Mouse (Mus musculus): ENCODE measurements at regions not wholly inside any gene's neighbourhood (a gene's known extent, or its start where the extent isn't known, plus 50 kb on each side); places are given as distances from the start of the nearest gene placed in this dataset.
"Not testable (repeated sequence)": the region's sequence is repeated elsewhere in the genome, so short reads cannot be mapped to it uniquely, and the experiment has no call there.

GRCm38 (mm10) chr17:13492649-13493277 lies 138.4 kb downstream of the Tcp10c start:
- DNase-seq: not testable (repeated sequence)

- not testable (repeated sequence) for DNase-seq
These were observed 139.5 kb downstream of the Tcp10c start for GRCm38 (mm10) chr17:13493866-13494265.

- DNase-seq: not testable (repeated sequence)
These were observed 140.1 kb downstream of the Tcp10c start for GRCm38 (mm10) chr17:13494475-13494874.

GRCm38 (mm10) chr17:13504365-13504764 lies 150.0 kb downstream of the Tcp10c start:
- DNase-seq: not testable (repeated sequence)

- DNase-seq: not testable (repeated sequence)
These were observed 150.5 kb downstream of the Tcp10c start for GRCm38 (mm10) chr17:13504827-13505268.

- DNase-seq: not testable (repeated sequence)
These were observed 153.2 kb downstream of the Tcp10c start for GRCm38 (mm10) chr17:13507397-13508063.

- not testable (repeated sequence) for DNase-seq
These were observed 165.2 kb downstream of the Tcp10c start for GRCm38 (mm10) chr17:13519409-13520201.

GRCm38 (mm10) chr17:13532579-13532978 lies 178.2 kb downstream of the Tcp10c start:
- DNase-seq: not testable (repeated sequence)

- no peak for DNase-seq
These were observed 186.3 kb downstream of the Tcp10c start for GRCm38 (mm10) chr17:13540446-13541241.

GRCm38 (mm10) chr17:13541249-13541648 lies 186.9 kb downstream of the Tcp10c start:
- no peak for DNase-seq

GRCm38 (mm10) chr17:13542261-13542660 lies 187.9 kb downstream of the Tcp10c start:
- no peak for DNase-seq

GRCm38 (mm10) chr17:13542856-13543255 lies 188.5 kb downstream of the Tcp10c start:
- no peak for DNase-seq

- DNase-seq: no peak
These were observed 189.8 kb downstream of the Tcp10c start for GRCm38 (mm10) chr17:13544036-13544795.

GRCm38 (mm10) chr17:13546249-13546648 lies 191.9 kb downstream of the Tcp10c start:
- no peak for DNase-seq

GRCm38 (mm10) chr17:13546669-13547085 lies 192.3 kb downstream of the Tcp10c start:
- peak; percentile 22 for DNase-seq

GRCm38 (mm10) chr17:13547657-13548360 lies 193.4 kb downstream of the Tcp10c start:
- DNase-seq: no peak

- DNase-seq: no peak
These were observed 195.9 kb downstream of the Tcp10c start for GRCm38 (mm10) chr17:13549975-13550895.

- not testable (repeated sequence) for DNase-seq
These were observed 196.5 kb downstream of the Tcp10c start for GRCm38 (mm10) chr17:13550896-13551267.

- DNase-seq: not testable (repeated sequence)
These were observed 197.5 kb downstream of the Tcp10c start for GRCm38 (mm10) chr17:13551693-13552404.

All from cerebellum, adult 11-12 months (tissue).